Mouse (Mus musculus) naive thymus-derived CD4-positive, alpha-beta T cell, adult 2 months (primary cell): ENCODE measurements at regions not wholly inside any gene's neighbourhood (a gene's known extent, or its start where the extent isn't known, plus 50 kb on each side); places are given as distances from the start of the nearest gene placed in this dataset.

ENCODE experiments used
- DNase-seq: peaks from one replicate; pipeline ENCODE4 v3.0.0-alpha.2; 2011; ENCODE audit warnings: low read depth

DNA sequence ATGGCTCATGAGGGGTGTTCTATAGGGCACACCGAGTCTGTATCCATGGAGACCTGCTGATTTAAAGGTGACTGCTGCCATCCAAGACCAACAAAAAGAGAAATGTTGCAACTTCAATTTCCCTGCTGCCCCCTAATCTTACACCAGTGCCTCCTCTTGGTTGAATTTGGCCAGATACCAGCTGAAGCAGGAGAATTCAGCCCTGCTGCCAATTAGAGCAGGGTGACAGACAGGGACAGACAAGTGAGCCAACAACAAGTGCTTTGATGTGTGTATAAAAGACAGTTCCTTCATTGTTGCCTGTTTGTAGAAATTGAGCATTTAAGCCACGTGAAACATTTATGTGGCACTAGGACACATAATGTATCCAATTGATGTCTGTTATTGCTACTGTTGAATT, 75.5 kb upstream of the Adamts5 start:
- no peak for DNase-seq

DNA sequence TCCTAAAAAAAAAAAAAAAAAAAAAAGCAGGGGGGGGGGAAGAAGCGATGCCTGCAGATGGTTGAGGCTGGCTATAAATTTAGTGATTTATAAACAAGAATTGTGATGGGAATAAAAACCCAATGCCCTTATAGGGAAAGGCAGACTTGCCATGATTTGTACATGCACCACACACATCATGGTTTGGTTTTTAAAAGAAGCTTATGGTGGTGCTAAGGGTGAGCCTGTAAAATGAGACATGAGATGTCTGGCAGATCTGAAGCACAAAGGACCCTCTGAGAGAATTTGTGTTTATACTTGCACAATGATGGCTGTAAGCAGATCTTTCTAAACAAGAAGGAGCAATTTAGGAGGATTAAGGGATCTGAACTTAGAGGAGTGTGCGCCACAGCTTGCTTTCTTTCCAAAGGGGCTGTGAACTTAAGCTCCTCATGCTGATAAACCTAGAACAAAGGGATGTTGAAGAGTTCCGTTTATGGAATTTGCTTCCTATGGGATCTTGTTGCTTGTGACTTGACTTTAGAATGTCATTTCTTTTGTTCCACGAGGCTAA, 65.3 kb upstream of the Adamts5 start:
- DNase-seq: no peak

DNA sequence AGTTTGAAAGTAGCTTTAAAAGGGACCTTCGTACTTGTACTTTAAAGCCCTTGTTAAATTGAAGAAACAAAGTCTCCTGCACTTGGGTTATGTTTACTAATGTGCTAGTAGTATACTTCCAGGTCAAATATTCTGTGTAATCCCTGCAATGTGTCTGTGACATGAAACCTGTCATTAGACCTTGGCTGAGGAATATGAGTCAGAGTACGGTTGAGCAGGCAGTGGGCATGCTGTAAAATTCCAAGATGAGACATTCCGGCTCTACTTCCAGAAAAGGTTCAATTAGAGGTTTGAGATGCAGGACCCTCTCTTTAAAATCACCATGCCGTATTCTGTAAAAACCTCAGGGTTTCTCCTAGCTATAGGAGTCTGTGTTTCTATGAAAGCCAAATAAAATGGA, 64.6 kb upstream of the Adamts5 start:
- DNase-seq: no peak

DNA sequence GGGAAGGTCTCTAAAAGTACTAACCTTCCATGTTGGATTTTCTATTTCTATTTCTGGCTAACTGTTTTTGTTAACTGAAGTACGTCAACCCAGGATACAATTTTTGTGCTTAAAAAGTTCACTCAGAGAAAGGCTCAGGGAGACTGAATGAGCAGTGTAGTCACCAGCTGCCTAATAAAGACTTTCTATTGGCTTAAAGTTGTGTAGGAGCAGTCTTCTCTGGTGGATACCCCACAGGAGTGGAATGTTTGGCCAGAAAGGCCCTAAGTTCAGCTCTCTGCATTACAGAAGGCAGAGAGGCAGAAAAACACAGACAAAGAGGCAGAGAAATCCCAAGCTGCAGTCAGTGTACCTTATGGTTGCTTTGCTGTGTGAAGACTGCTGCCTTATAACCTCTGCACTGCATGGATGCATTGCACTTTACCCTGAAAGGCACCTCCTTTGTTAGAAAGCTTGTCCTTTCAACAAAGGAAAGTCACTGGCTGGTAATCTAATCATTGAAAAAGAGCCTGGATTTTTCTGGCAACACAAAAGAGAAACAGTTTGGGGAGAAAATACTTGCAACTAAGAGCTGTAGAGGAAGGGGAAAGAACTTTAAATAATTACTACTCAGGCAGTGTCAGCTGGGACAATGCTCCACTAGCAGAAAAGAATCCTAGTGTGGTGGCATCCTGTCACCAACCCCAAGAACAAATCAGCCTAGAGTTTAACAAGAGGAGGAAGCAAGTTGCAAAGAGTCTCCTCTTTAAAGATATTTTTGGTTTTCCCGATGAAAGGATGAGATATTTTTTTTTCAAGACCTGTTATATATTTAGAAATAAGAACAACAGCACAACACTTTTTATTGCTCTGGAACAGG, 63.0 kb upstream of the Adamts5 start:
- no peak for DNase-seq

DNA sequence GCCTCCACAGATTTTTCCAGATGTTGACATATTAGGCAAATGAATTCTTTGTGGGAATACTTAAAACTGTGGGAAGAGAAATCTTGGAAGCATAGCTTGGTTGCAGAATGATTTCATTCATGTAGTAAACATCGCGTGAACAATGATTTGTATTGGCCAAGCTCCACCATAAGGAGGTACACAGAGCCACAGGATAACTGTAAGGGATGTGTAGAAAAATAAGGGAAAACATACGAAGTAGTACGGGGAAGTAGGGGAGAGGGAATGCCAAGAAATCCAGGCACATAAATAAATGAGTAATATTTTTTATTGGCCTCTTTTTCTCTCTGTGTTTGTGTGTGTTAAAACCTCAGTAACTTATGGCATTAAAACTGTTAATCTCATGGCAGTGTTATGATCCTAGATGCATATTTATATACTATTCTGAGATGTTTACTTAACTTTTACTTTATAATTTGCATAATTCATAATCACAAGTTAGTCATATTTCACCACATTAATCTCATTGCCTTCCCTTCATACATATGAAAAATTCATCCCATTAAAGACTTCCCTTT, 54.5 kb upstream of the Adamts5 start:
- no peak for DNase-seq

DNA sequence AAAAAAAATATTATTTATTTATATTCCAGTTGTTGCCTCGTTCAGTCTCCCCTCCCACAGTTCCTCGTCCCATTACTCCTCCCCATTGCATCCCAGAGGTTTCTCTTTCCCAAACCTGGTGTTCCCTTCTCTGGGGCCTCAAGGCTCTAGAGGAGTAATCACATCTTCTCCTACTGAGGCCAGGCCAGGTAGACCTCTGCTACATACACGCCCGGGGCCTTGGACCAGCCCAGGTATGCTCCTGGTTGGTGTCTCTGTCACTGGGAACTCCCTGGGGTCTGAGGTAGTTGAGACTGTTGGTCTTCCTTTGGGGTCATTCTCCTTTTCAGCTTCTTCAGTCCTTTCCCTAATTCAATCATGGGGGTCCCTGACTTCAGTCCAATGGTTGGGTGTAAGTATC, 50.0 kb upstream of the Adamts5 start:
- DNase-seq: no peak
